Mouse (Mus musculus): Measurements from ENCODE around the gene F13a1. TPM values are rescaled to one million over a fixed set of nuclear protein-coding genes. Genes with fewer than 3 reads are reported as not detected.

The F13a1 gene
- polyA plus RNA-seq, 1 experiment = 1.5 TPM

- Histone ChIP-seq H3K27me3 (replicated peaks; ENCODE audit: control insufficient read depth, insufficient read depth, low read length) (no peaks in the 10 kb centered on the region), H3K36me3 (ENCODE audit: control insufficient read depth, insufficient read depth, low read length) (no peaks in the 10 kb centered on the region), H3K4me1 (ENCODE audit: control insufficient read depth, insufficient read depth, low read length) (no peaks in the 10 kb centered on the region), H3K27ac (ENCODE audit: insufficient read depth, low read depth, low read length) (no peak overlapping the region), H3K4me3 (ENCODE audit: insufficient read depth, low read depth, low read length) (no peak overlapping the region)
- no peak for DNase-seq
- WGBS = 82% methylated on average over 5 of the region's 5 CpGs
- TF ChIP-seq CTCF (conservative IDR thresholded peaks at IDR 0.05; ENCODE audit: insufficient read depth, insufficient read length, low read depth, low read length) (no peak), POLR2A (IDR thresholded peaks at IDR 0.05; ENCODE audit: low read depth, low read length) (no peak)
Measured at GRCm38 (mm10) chr13:37010771-37011170, 39.3 kb downstream of the F13a1 start.

GRCm38 (mm10) chr13:37006224-37006623 lies 43.8 kb downstream of the F13a1 start:
- no peaks in the 10 kb centered on the region for H3K4me1 ChIP-seq (ENCODE audit: control insufficient read depth, insufficient read depth, low read length)
- H3K27me3 ChIP-seq (replicated peaks; ENCODE audit: control insufficient read depth, insufficient read depth, low read length) = no peaks in the 10 kb centered on the region
- TF ChIP-seq CTCF (conservative IDR thresholded peaks at IDR 0.05; ENCODE audit: insufficient read depth, insufficient read length, low read depth, low read length) = no peak
- TF ChIP-seq POLR2A (IDR thresholded peaks at IDR 0.05; ENCODE audit: low read depth, low read length) = no peak
- no peak overlapping the region for H3K4me3 ChIP-seq (ENCODE audit: insufficient read depth, low read depth, low read length)
- no peak for DNase-seq
- H3K36me3 ChIP-seq (ENCODE audit: control insufficient read depth, insufficient read depth, low read length) = no peaks in the 10 kb centered on the region
- no peak overlapping the region for H3K27ac ChIP-seq (ENCODE audit: insufficient read depth, low read depth, low read length)

GRCm38 (mm10) chr13:36999210-36999705 lies 50.8 kb downstream of the F13a1 start:
- H3K27me3 ChIP-seq (replicated peaks; ENCODE audit: control insufficient read depth, insufficient read depth, low read length) = no peaks in the 10 kb centered on the region
- no peaks in the 10 kb centered on the region for H3K4me1 ChIP-seq (ENCODE audit: control insufficient read depth, insufficient read depth, low read length)
- no peaks in the 10 kb centered on the region for H3K36me3 ChIP-seq (ENCODE audit: control insufficient read depth, insufficient read depth, low read length)
- WGBS = 81% methylated on average over 6 of the region's 6 CpGs
- H3K27ac ChIP-seq (ENCODE audit: insufficient read depth, low read depth, low read length) = no peak overlapping the region
- H3K4me3 ChIP-seq (ENCODE audit: insufficient read depth, low read depth, low read length) = no peak overlapping the region
- TF ChIP-seq CTCF (conservative IDR thresholded peaks at IDR 0.05; ENCODE audit: insufficient read depth, insufficient read length, low read depth, low read length) = no peak
- TF ChIP-seq POLR2A (IDR thresholded peaks at IDR 0.05; ENCODE audit: low read depth, low read length) = no peak
- no peak for DNase-seq

- TF ChIP-seq POLR2A (IDR thresholded peaks at IDR 0.05; ENCODE audit: low read depth, low read length) (no peak), CTCF (conservative IDR thresholded peaks at IDR 0.05; ENCODE audit: insufficient read depth, insufficient read length, low read depth, low read length) (no peak)
- Histone ChIP-seq H3K27me3 (replicated peaks; ENCODE audit: control insufficient read depth, insufficient read depth, low read length) (no peaks in the 10 kb centered on the region), H3K27ac (ENCODE audit: insufficient read depth, low read depth, low read length) (no peak overlapping the region), H3K4me1 (ENCODE audit: control insufficient read depth, insufficient read depth, low read length) (no peaks in the 10 kb centered on the region), H3K36me3 (ENCODE audit: control insufficient read depth, insufficient read depth, low read length) (no peaks in the 10 kb centered on the region), H3K4me3 (ENCODE audit: insufficient read depth, low read depth, low read length) (no peak overlapping the region)
- 89% methylated on average over 5 of the region's 5 CpGs for WGBS
- DNase-seq = no peak
Measured at GRCm38 (mm10) chr13:36993593-36993992, 56.5 kb downstream of the F13a1 start.

- Histone ChIP-seq H3K36me3 (ENCODE audit: control insufficient read depth, insufficient read depth, low read length) (no peaks in the 10 kb centered on the region), H3K27ac (ENCODE audit: insufficient read depth, low read depth, low read length) (no peak overlapping the region), H3K4me1 (ENCODE audit: control insufficient read depth, insufficient read depth, low read length) (no peaks in the 10 kb centered on the region), H3K4me3 (ENCODE audit: insufficient read depth, low read depth, low read length) (no peak overlapping the region), H3K27me3 (replicated peaks; ENCODE audit: control insufficient read depth, insufficient read depth, low read length) (no peaks in the 10 kb centered on the region)
- 56% methylated on average over 4 of the region's 4 CpGs for WGBS
- TF ChIP-seq POLR2A (IDR thresholded peaks at IDR 0.05; ENCODE audit: low read depth, low read length) = no peak
- no peak for TF ChIP-seq CTCF (conservative IDR thresholded peaks at IDR 0.05; ENCODE audit: insufficient read depth, insufficient read length, low read depth, low read length)
- peak; percentile 55 for DNase-seq
Measured at GRCm38 (mm10) chr13:36988392-36988791, 61.7 kb downstream of the F13a1 start.

- H3K36me3 ChIP-seq (ENCODE audit: control insufficient read depth, insufficient read depth, low read length) = no peaks in the 10 kb centered on the region
- WGBS = 77% methylated on average over 2 of the region's 2 CpGs
- no peaks in the 10 kb centered on the region for H3K4me1 ChIP-seq (ENCODE audit: control insufficient read depth, insufficient read depth, low read length)
- no peak for DNase-seq
- H3K4me3 ChIP-seq (ENCODE audit: insufficient read depth, low read depth, low read length) = no peak overlapping the region
- H3K27ac ChIP-seq (ENCODE audit: insufficient read depth, low read depth, low read length) = no peak overlapping the region
- no peaks in the 10 kb centered on the region for H3K27me3 ChIP-seq (replicated peaks; ENCODE audit: control insufficient read depth, insufficient read depth, low read length)
- no peak for TF ChIP-seq POLR2A (IDR thresholded peaks at IDR 0.05; ENCODE audit: low read depth, low read length)
- no peak for TF ChIP-seq CTCF (conservative IDR thresholded peaks at IDR 0.05; ENCODE audit: insufficient read depth, insufficient read length, low read depth, low read length)
Measured at GRCm38 (mm10) chr13:36973016-36973415, 77.0 kb downstream of the F13a1 start.

- Histone ChIP-seq H3K27me3 (replicated peaks; ENCODE audit: control insufficient read depth, insufficient read depth, low read length) (no peaks in the 10 kb centered on the region), H3K36me3 (ENCODE audit: control insufficient read depth, insufficient read depth, low read length) (no peaks in the 10 kb centered on the region), H3K4me1 (ENCODE audit: control insufficient read depth, insufficient read depth, low read length) (no peaks in the 10 kb centered on the region), H3K27ac (ENCODE audit: insufficient read depth, low read depth, low read length) (no peak overlapping the region), H3K4me3 (ENCODE audit: insufficient read depth, low read depth, low read length) (no peak overlapping the region)
- TF ChIP-seq CTCF (conservative IDR thresholded peaks at IDR 0.05; ENCODE audit: insufficient read depth, insufficient read length, low read depth, low read length) = no peak
- no peak for TF ChIP-seq POLR2A (IDR thresholded peaks at IDR 0.05; ENCODE audit: low read depth, low read length)
- DNase-seq = no peak
- WGBS = 54% methylated on average over 3 of the region's 3 CpGs
Measured at GRCm38 (mm10) chr13:36972226-36972625, 77.8 kb downstream of the F13a1 start.

- H3K4me3 ChIP-seq (ENCODE audit: insufficient read depth, low read depth, low read length) = no peak overlapping the region
- no peak overlapping the region for H3K27ac ChIP-seq (ENCODE audit: insufficient read depth, low read depth, low read length)
- H3K27me3 ChIP-seq (replicated peaks; ENCODE audit: control insufficient read depth, insufficient read depth, low read length) = no peaks in the 10 kb centered on the region
- DNase-seq = no peak
- TF ChIP-seq CTCF (conservative IDR thresholded peaks at IDR 0.05; ENCODE audit: insufficient read depth, insufficient read length, low read depth, low read length) (no peak), POLR2A (IDR thresholded peaks at IDR 0.05; ENCODE audit: low read depth, low read length) (no peak)
- H3K36me3 ChIP-seq (ENCODE audit: control insufficient read depth, insufficient read depth, low read length) = no peaks in the 10 kb centered on the region
- H3K4me1 ChIP-seq (ENCODE audit: control insufficient read depth, insufficient read depth, low read length) = no peaks in the 10 kb centered on the region
Measured at GRCm38 (mm10) chr13:36962926-36963325, 87.1 kb downstream of the F13a1 start.
